ENCODE assay signal across 1 mouse cellular context in the genomic region with DNA sequence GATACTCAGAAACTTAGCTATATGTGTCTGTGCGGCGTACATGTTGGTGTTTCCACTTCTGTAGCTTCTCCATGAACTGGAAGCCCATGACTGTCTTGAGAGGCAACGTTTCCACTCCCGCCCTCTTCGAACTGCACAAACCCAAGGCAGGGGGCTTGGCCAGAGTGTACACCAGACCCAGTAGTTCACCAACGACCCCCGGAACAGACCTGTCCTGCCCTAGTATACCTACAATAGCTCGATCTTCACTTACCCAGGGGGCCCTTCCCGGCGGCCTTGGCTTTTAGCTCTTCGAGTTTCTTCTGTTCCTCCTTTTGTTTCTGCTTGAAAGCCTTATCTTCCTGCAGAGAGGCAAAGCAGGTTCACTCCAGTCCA.
TF ChIP-seq lines count a peak whose summit lies in the region.

No protein-coding gene starts in this region.

TF ChIP-seq in MEL, 35 proteins besides CTCF, POLR2A, EP300 and RAD21 (continued from another document):
- TF ChIP-seq ETS1 (IDR thresholded peaks at IDR 0.05; ENCODE audit: low read depth, low read length), result no peak
- no peak for TF ChIP-seq KAT2A (conservative IDR thresholded peaks at IDR 0.05; ENCODE audit: low read depth, low read length)
- no peak for TF ChIP-seq JUND (IDR thresholded peaks at IDR 0.05; ENCODE audit: low read depth, low read length)
- no peak for TF ChIP-seq MXI1 (IDR thresholded peaks at IDR 0.05; ENCODE audit: low read depth, low read length)
- TF ChIP-seq ZKSCAN1 (IDR thresholded peaks at IDR 0.05; ENCODE audit: low read depth, low read length), result no peak
